Mouse (Mus musculus) adrenal gland, postnatal 0 days (tissue): Measurements from ENCODE around the gene Pls3. TPM values are rescaled to one million over a fixed set of nuclear protein-coding genes. Genes with fewer than 3 reads are reported as not detected.

Experiments
- polyA plus RNA-seq: library from polyadenylated mRNA; unstranded; fragments of >200 nt; fragmentation: Nextera tagmentation; extraction: Ambion mirVana; gene quantifications from 2 replicates; pipeline ENCODE4 v1.2.1, GENCODE M21; 2015

Gene Pls3
- 79.7 and 89.5 TPM in 2 replicates for polyA plus RNA-seq

GRCm38 (mm10) chrX:75874332-75875291, at the start of gene Pls3:
Pls3 (minus strand) TSS chrX:75875182.

